Mouse (Mus musculus) embryonic facial prominence, embryonic 11.5 days (tissue): ENCODE measurements around the gene Kctd11. TPM values are rescaled to one million over a fixed set of nuclear protein-coding genes. Genes with fewer than 3 reads are reported as not detected.
A peak's percentile ranks its signal among the peaks of the same experiment; 100 is the strongest.

Experiments used
- ATAC-seq: fragments of 200-750 bp; cut with Nextera tagmentation; replicated peaks from 2 replicates; pipeline ENCODE4 v1.8.0; 2017; ENCODE audit warnings: low read depth; ENCODE audit not compliant: insufficient number of reproducible peaks, low FRiP score, low TSS enrichment
- DNase-seq: peaks from one replicate; pipeline ENCODE4 v3.0.0-alpha.2; 2015; ENCODE audit warnings: low spot score
- H3K27ac ChIP-seq: fragments of 300-500 bp; sonication (generic); replicated peaks from 2 replicates; pipeline ENCODE4 v1.5.1; 2014; ENCODE audit warnings: mild to moderate bottlenecking, low read depth, low read length, control low read depth
- H3K27me3 ChIP-seq: fragments of 300-500 bp; sonication (generic); 2 replicates; pipeline ENCODE4 v1.6.1; 2014; ENCODE audit warnings: mild to moderate bottlenecking, low read length, moderate library complexity, mixed read lengths; ENCODE audit not compliant: control insufficient read depth, insufficient read depth
- H3K36me3 ChIP-seq: fragments of 300-500 bp; sonication (generic); replicated peaks from 2 replicates; pipeline ENCODE4 v1.6.1; 2014; ENCODE audit warnings: low read depth, mild to moderate bottlenecking, low read length, moderate library complexity, mixed read lengths; ENCODE audit not compliant: control insufficient read depth, insufficient read depth
- H3K4me1 ChIP-seq: fragments of 300-500 bp; sonication (generic); 2 replicates; pipeline ENCODE4 v1.6.1; 2014; ENCODE audit warnings: low read length, mixed read lengths; ENCODE audit not compliant: control insufficient read depth, insufficient read depth
- H3K4me2 ChIP-seq: fragments of 300-500 bp; sonication (generic); 2 replicates; pipeline ENCODE4 v1.6.1; 2014; ENCODE audit warnings: low read depth, mild to moderate bottlenecking, control low read depth, low read length, moderate library complexity
- H3K4me3 ChIP-seq: fragments of 300-500 bp; sonication (generic); 2 replicates; pipeline ENCODE4 v1.5.1; 2014; ENCODE audit warnings: low read depth, low read length, control low read depth
- H3K9ac ChIP-seq: fragments of 300-500 bp; sonication (generic); replicated peaks from 2 replicates; pipeline ENCODE4 v1.6.1; 2014; ENCODE audit warnings: mild to moderate bottlenecking, control low read depth, low read length
- H3K9me3 ChIP-seq: fragments of 300-500 bp; sonication (generic); replicated peaks from 2 replicates; pipeline ENCODE4 v1.6.1; 2016; ENCODE audit warnings: mild to moderate bottlenecking, low read length, inconsistent platforms, mixed read lengths; ENCODE audit not compliant: control insufficient read depth
- WGBS: fragments of 180-500 bp; shearing (Covaris S2); extraction: QIAGEN DNeasy Blood & Tissue Kit; methylation state at CpG from one replicate; pipeline ENCODE4 v1.1.7; 2014; 5-methylcytosine and 5-hydroxymethylcytosine counted together
- polyA plus RNA-seq: library from polyadenylated mRNA; unstranded; fragments of >200 nt; fragmentation: Nextera tagmentation; extraction: Ambion mirVana; gene quantifications from 2 replicates; pipeline ENCODE4 v1.2.1, GENCODE M21; 2014

Kctd11 gene
- polyA plus RNA-seq, 1 experiment from 2014 or later = 3.2 TPM

DNA sequence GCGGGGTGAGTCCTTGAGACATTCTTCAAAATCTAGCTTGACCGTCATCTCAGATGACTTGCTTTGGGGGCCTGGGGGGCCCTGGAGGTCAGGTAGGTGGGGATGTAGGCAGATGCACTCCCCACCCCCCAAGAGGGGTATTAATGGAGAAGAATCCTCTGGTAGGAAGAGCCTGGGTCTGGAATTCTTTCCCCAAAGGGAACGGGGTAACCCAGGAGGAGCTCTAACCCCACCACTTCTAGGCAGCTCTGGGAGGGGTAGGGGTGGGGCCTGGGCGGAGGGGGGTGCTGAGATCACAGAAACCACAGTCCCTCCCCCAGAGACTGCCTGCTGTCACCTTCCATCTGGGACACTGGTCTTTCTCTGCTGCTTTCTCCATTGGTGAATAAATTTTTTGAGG lies 14.1 kb upstream of the Kctd11 start, which contains the start of gene Acap1:
Gene Acap1, minus strand, starts transcription at position 249 of the 400 bp plus-strand sequence.
- Histone ChIP-seq H3K9me3 (no peaks in the 10 kb centered on the region), H3K9ac (no peak within 1 kb of the TSS), H3K27me3 (no peaks in the 10 kb centered on the region), H3K4me1 (peaks cover 4% of the 10 kb centered on the region; the same call in 1 of the 2 replicates), H3K4me2 (no peak within 1 kb of the TSS), H3K36me3 (no peaks in the 10 kb centered on the region), H3K4me3 (no peak within 1 kb of the TSS), H3K27ac (no peak within 1 kb of the TSS)
- WGBS = 78% methylated on average over 4 of the region's 4 CpGs
- no peak for ATAC-seq
- no peak for DNase-seq

DNA sequence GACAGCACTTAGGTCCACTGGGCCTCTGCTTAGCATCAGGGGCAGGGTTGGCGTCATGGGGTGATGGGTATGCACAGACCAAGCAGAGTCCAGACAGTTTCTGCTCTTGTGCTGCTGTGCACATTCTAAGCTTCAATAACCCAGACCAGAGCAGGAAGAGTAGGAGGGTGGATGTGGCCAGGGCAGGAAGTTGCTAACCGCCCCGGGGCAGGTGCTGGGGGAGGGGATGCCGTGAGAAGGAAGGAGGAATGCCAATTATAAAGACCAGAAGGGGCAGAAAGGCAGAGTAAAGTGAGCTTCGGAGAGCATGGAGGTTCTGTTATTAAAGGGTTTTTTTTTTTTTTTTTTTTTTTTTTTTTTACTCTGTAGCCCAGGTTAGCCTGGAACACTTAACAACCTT lies 13.5 kb upstream of the Kctd11 start:
- Histone ChIP-seq H3K27ac (no peak overlapping the region), H3K27me3 (no peaks in the 10 kb centered on the region), H3K9ac (no peak overlapping the region), H3K4me3 (no peak overlapping the region), H3K36me3 (no peaks in the 10 kb centered on the region), H3K4me1 (peaks cover 2% of the 10 kb centered on the region; the same call in 1 of the 2 replicates), H3K9me3 (no peaks in the 10 kb centered on the region), H3K4me2 (no peak overlapping the region)
- ATAC-seq (no peak), DNase-seq (no peak)
- WGBS = 79% methylated on average over 5 of the region's 5 CpGs

DNA sequence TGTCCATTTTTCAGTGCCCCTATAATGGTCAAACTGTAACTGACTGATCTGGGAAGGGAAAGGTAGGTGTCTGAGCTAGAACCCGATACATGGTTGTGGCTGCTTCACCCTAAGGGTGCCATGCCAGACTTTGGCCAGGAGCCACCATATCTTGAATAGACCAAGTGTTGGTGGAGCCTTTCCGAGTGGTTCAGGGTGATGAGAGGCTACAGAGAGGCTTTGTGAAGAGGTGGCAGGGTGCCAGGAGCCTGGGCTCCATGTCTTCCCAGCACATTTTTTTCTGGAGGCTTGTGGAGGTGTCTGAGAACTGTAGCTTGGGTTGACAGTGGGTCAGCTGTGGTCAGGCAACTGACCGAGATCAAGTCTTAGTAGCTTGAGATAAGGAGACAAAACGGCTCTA lies 10.3 kb upstream of the Kctd11 start:
- WGBS = 80% methylated on average over 4 of the region's 4 CpGs
- H3K27ac ChIP-seq = no peak overlapping the region
- ATAC-seq = no peak
- DNase-seq = no peak
- no peak overlapping the region for H3K9ac ChIP-seq
- H3K4me1 ChIP-seq = no peaks in the 10 kb centered on the region
- H3K9me3 ChIP-seq = no peaks in the 10 kb centered on the region
- no peak overlapping the region for H3K4me2 ChIP-seq
- no peaks in the 10 kb centered on the region for H3K27me3 ChIP-seq
- H3K4me3 ChIP-seq = no peak overlapping the region
- H3K36me3 ChIP-seq = no peaks in the 10 kb centered on the region

GRCm38 (mm10) chr11:69886907-69887635 lies 5.9 kb upstream of the Kctd11 start:
- Histone ChIP-seq H3K27ac (no peak overlapping the region), H3K4me1 (no peaks in the 10 kb centered on the region), H3K9me3 (no peaks in the 10 kb centered on the region), H3K4me2 (no peak overlapping the region), H3K36me3 (no peaks in the 10 kb centered on the region), H3K4me3 (no peak overlapping the region), H3K27me3 (no peaks in the 10 kb centered on the region), H3K9ac (no peak overlapping the region)
- WGBS = 78% methylated on average over 8 of the region's 8 CpGs
- DNase-seq (no peak), ATAC-seq (no peak)

GRCm38 (mm10) chr11:69884663-69885062 lies 3.5 kb upstream of the Kctd11 start:
- WGBS = 81% methylated on average over 8 of the region's 8 CpGs
- DNase-seq = no peak

DNA sequence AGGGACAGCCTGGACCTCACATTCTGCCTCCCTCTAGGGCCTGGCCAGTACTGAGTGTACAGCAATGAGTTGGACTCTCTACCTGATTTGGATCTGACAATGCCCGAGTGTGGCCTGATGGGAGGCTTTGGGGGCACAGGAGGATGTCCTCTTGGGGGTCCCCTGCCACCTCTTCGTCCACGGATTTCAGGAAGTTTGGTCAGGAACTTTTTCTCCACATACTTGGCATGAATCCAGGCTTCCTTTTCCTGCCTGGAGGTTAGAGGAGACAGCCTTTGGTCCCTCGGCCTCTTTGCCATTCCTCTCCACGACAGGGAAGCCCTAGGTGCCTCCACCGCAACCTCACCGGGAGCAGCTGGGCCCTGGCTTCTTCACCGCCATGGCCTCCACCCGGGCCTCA lies 3.0 kb upstream of the Kctd11 start:
- 86% methylated on average over 9 of the region's 9 CpGs for WGBS
- Histone ChIP-seq H3K4me3 (no peak overlapping the region), H3K4me2 (no peak overlapping the region), H3K36me3 (no peaks in the 10 kb centered on the region), H3K27ac (no peak overlapping the region), H3K9ac (peak overlapping the region; percentile 34; the same call in 1 of the 2 replicates), H3K9me3 (no peaks in the 10 kb centered on the region), H3K4me1 (0 out of 2 replicates have a peak, but pooled peaks cover 2% of the 10 kb centered on the region), H3K27me3 (no peaks in the 10 kb centered on the region)
- no peak for DNase-seq
- no peak for ATAC-seq

More at GRCm38 (mm10) chr11:69884663-69885062, 3.5 kb upstream of the Kctd11 start:
- Histone ChIP-seq H3K9me3 (no peaks in the 10 kb centered on the region), H3K9ac (no peak overlapping the region; the same call in 1 of the 2 replicates), H3K4me1 (0 out of 2 replicates have a peak, but pooled peaks cover 2% of the 10 kb centered on the region), H3K4me2 (no peak overlapping the region), H3K27me3 (no peaks in the 10 kb centered on the region), H3K36me3 (no peaks in the 10 kb centered on the region), H3K27ac (no peak overlapping the region), H3K4me3 (no peak overlapping the region)
- no peak for ATAC-seq

- 0 out of 2 replicates have a peak, but pooled peaks cover 2% of the 10 kb centered on the region for H3K4me1 ChIP-seq
- DNase-seq (no peak), ATAC-seq (no peak)
- WGBS = 86% methylated on average over 8 of the region's 8 CpGs
- no peaks in the 10 kb centered on the region for H3K27me3 ChIP-seq
- H3K9ac ChIP-seq = no peak overlapping the region
- H3K36me3 ChIP-seq = no peaks in the 10 kb centered on the region
- no peak overlapping the region for H3K4me2 ChIP-seq
- H3K9me3 ChIP-seq = no peaks in the 10 kb centered on the region
- H3K27ac ChIP-seq = no peak overlapping the region
- no peak overlapping the region for H3K4me3 ChIP-seq
Observed at GRCm38 (mm10) chr11:69883527-69884151, 2.4 kb upstream of the Kctd11 start.

DNA sequence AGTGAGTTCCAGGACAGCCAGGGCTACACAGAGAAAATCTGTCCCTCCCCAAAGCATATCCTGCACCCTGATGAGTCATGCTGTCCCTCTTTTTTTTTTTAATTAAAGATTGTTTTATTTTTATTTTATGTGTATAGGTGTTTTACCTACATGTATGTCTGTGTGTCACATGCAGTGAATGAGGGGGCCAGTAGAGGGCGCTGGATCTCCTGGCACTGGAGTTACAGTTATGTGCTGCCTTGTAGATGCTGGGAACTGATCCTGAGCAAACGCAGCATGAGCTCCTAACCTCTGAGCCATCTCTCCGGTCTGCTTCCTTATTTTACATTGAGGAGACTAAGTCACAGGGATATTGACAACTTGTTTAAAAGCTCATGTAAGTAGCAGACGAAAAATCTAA lies 1.9 kb upstream of the Kctd11 start:
- 64% methylated on average over 4 of the region's 4 CpGs for WGBS
- peak; percentile 14 for DNase-seq
- H3K4me1 ChIP-seq = 0 out of 2 replicates have a peak, but pooled peaks cover 2% of the 10 kb centered on the region
- H3K27me3 ChIP-seq = no peaks in the 10 kb centered on the region
- no peaks in the 10 kb centered on the region for H3K36me3 ChIP-seq
- no peaks in the 10 kb centered on the region for H3K9me3 ChIP-seq
- no peak for ATAC-seq
- H3K4me2 ChIP-seq = no peak overlapping the region
- no peak overlapping the region for H3K9ac ChIP-seq
- no peak overlapping the region for H3K27ac ChIP-seq
- no peak overlapping the region for H3K4me3 ChIP-seq
